Mouse (Mus musculus) lung, postnatal 0 days (tissue): ENCODE data around the gene Dqx1. TPM values are rescaled to one million over a fixed set of nuclear protein-coding genes. Genes with fewer than 3 reads are reported as not detected.
A peak's percentile ranks its signal among the peaks of the same experiment; 100 is the strongest.

Source experiments
- ATAC-seq: fragments of 200-750 bp; cut with Nextera tagmentation; 2 replicates; pipeline ENCODE4 v1.8.0; 2017; ENCODE audit warnings: moderate library complexity
- DNase-seq: peaks from one replicate; pipeline ENCODE4 v3.0.0-alpha.2; 2016; ENCODE audit warnings: low spot score
- H3K27ac ChIP-seq: fragments of 300-500 bp; sonication (generic); 2 replicates; pipeline ENCODE4 v1.5.1; 2014; ENCODE audit warnings: antibody characterized with exemption, mild to moderate bottlenecking, low read length, mixed read lengths
- H3K27me3 ChIP-seq: fragments of 300-500 bp; sonication (generic); replicated peaks from 2 replicates; pipeline ENCODE4 v1.6.1; 2014; ENCODE audit warnings: low read length, mixed read lengths; ENCODE audit not compliant: insufficient read depth
- H3K36me3 ChIP-seq: fragments of 300-500 bp; sonication (generic); 2 replicates; pipeline ENCODE4 v1.6.1; 2014; ENCODE audit warnings: low read length, mixed read lengths; ENCODE audit not compliant: insufficient read depth
- H3K4me1 ChIP-seq: fragments of 300-500 bp; sonication (generic); 2 replicates; pipeline ENCODE4 v1.6.1; 2014; ENCODE audit warnings: antibody characterized with exemption, low read depth, low read length, mixed read lengths; ENCODE audit not compliant: insufficient read depth
- H3K4me2 ChIP-seq: fragments of 300-500 bp; sonication (generic); replicated peaks from 2 replicates; pipeline ENCODE4 v1.6.1; 2014; ENCODE audit warnings: low read depth, mild to moderate bottlenecking, low read length, moderate library complexity, mixed read lengths
- H3K4me3 ChIP-seq: fragments of 300-500 bp; sonication (generic); 2 replicates; pipeline ENCODE4 v1.5.1; 2014; ENCODE audit warnings: low read depth, low read length
- H3K9ac ChIP-seq: fragments of 300-500 bp; sonication (generic); replicated peaks from 2 replicates; pipeline ENCODE4 v1.6.1; 2014; ENCODE audit warnings: low read depth, mild to moderate bottlenecking
- H3K9me3 ChIP-seq: fragments of 300-500 bp; sonication (generic); 2 replicates; pipeline ENCODE4 v1.6.1; 2016; ENCODE audit warnings: low read length, mixed read lengths
- CTCF ChIP-seq: IDR thresholded peaks from 2 replicates; pipeline ENCODE4 v1.5.1; 2016; ENCODE audit warnings: antibody characterized with exemption, mild to moderate bottlenecking
- EP300 ChIP-seq: IDR thresholded peaks from 2 replicates; pipeline ENCODE4 v1.6.1; 2016; ENCODE audit warnings: antibody characterized with exemption, mild to moderate bottlenecking, control low read depth
- WGBS: fragments of 180-500 bp; shearing (Covaris S2); extraction: QIAGEN DNeasy Blood & Tissue Kit; methylation state at CpG from one replicate; pipeline ENCODE4 v1.1.7; 2014; 5-methylcytosine and 5-hydroxymethylcytosine counted together
- polyA plus RNA-seq: library from polyadenylated mRNA; unstranded; fragments of >200 nt; fragmentation: Nextera tagmentation; extraction: Ambion mirVana; gene quantifications from 2 replicates; pipeline ENCODE4 v1.2.1, GENCODE M21; 2015

Dqx1 gene
- polyA plus RNA-seq, 1 experiment from 2014 or later: 1.9 TPM

- H3K27me3 ChIP-seq: no peaks in the 10 kb centered on the region
- no peaks in the 10 kb centered on the region for H3K36me3 ChIP-seq
- no peak overlapping the region for H3K27ac ChIP-seq
- no peaks in the 10 kb centered on the region for H3K9me3 ChIP-seq
- DNase-seq (peak; percentile 91), ATAC-seq (peak; percentile 82)
- peaks cover 3% of the 10 kb centered on the region for H3K4me1 ChIP-seq
- TF ChIP-seq EP300 (no peak), CTCF (no peak)
- no peak overlapping the region for H3K9ac ChIP-seq
- WGBS: 17% methylated on average over 24 of the region's 24 CpGs
- peak overlapping the region; percentile 49 for H3K4me2 ChIP-seq
- 0 out of 2 replicates have a peak overlapping the region, but pooled peaks have one; percentile 18 for H3K4me3 ChIP-seq
Measured at GRCm38 (mm10) chr6:83038496-83039012, 19.1 kb upstream of the Dqx1 start.

GRCm38 (mm10) chr6:83040601-83041000 lies 17.0 kb upstream of the Dqx1 start:
- Histone ChIP-seq H3K27ac (no peak overlapping the region), H3K27me3 (no peaks in the 10 kb centered on the region)

DNA sequence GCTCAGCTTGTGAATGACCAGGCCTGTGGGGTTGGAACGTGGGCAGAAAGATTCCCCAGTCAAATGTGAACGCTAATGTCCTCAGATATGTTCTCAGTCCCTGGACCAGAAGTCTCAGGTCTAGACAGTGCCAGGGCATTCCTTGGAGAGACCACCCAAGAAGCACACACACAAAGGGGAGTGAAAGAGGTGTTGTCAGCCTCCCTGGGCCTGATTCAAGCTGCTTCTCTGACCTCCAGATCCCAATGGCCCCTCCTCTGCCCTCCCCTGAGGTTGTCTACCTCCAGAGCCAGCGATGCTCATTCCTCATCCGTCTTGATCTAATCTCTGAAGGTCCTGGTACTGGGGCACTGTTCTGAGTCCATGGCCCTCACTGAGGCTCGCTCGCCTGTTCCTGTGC lies 14.1 kb upstream of the Dqx1 start:
- H3K27me3 ChIP-seq: no peaks in the 10 kb centered on the region
- no peaks in the 10 kb centered on the region for H3K4me1 ChIP-seq
- H3K4me2 ChIP-seq: no peak overlapping the region
- no peak overlapping the region for H3K9ac ChIP-seq
- 53% methylated on average over 6 of the region's 6 CpGs for WGBS
- no peak for DNase-seq
- ATAC-seq: no peak
- no peak overlapping the region for H3K4me3 ChIP-seq
- no peaks in the 10 kb centered on the region for H3K9me3 ChIP-seq
- TF ChIP-seq CTCF (no peak), EP300 (no peak)
- H3K36me3 ChIP-seq: no peaks in the 10 kb centered on the region
- H3K27ac ChIP-seq: no peak overlapping the region

More at GRCm38 (mm10) chr6:83040601-83041000, 17.0 kb upstream of the Dqx1 start:
- H3K36me3 ChIP-seq: no peaks in the 10 kb centered on the region
- ATAC-seq (no peak), DNase-seq (no peak)
- H3K9ac ChIP-seq: no peak overlapping the region
- H3K4me3 ChIP-seq: no peak overlapping the region
- no peaks in the 10 kb centered on the region; the same call in 1 of the 2 replicates for H3K4me1 ChIP-seq
- no peak for TF ChIP-seq CTCF
- no peak for TF ChIP-seq EP300
- no peaks in the 10 kb centered on the region for H3K9me3 ChIP-seq
- no peak overlapping the region for H3K4me2 ChIP-seq
- WGBS: 73% methylated on average over 5 of the region's 5 CpGs

GRCm38 (mm10) chr6:83043993-83044392 lies 13.7 kb upstream of the Dqx1 start:
- TF ChIP-seq CTCF (no peak), EP300 (no peak)
- Histone ChIP-seq H3K4me1 (no peaks in the 10 kb centered on the region), H3K27me3 (no peaks in the 10 kb centered on the region), H3K9me3 (no peaks in the 10 kb centered on the region), H3K27ac (no peak overlapping the region), H3K4me2 (no peak overlapping the region), H3K9ac (no peak overlapping the region), H3K4me3 (no peak overlapping the region), H3K36me3 (no peaks in the 10 kb centered on the region)
- DNase-seq (no peak), ATAC-seq (no peak)
- 83% methylated on average over 5 of the region's 5 CpGs for WGBS

GRCm38 (mm10) chr6:83044742-83045141 lies 12.9 kb upstream of the Dqx1 start:
- no peak for ATAC-seq
- no peaks in the 10 kb centered on the region for H3K27me3 ChIP-seq
- no peak overlapping the region for H3K27ac ChIP-seq

DNA sequence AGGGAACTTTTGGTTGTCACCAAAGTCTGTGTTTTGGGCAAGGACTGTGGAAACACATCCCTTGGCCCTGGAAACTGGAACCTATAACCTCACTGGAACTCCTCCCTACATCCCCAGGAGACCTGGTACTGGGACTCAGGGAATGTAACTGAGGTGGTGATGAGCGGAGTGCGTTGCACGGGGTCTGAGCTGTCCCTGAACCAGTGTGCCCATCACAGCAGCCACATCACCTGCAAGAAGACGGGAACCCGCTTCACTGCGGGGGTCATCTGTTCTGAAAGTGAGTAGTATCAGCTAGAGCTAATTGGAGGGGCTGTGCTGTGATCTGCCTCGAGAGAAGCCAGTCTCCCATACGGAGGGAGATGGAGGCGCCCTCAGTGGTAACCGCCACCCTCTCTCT lies 8.3 kb upstream of the Dqx1 start:
- Histone ChIP-seq H3K4me3 (no peak overlapping the region), H3K9ac (no peak overlapping the region), H3K4me1 (peaks cover 12% of the 10 kb centered on the region), H3K9me3 (no peaks in the 10 kb centered on the region), H3K27ac (no peak overlapping the region), H3K27me3 (no peaks in the 10 kb centered on the region), H3K4me2 (no peak overlapping the region), H3K36me3 (no peaks in the 10 kb centered on the region)
- TF ChIP-seq CTCF: no peak
- TF ChIP-seq EP300: no peak
- 69% methylated on average over 10 of the region's 10 CpGs for WGBS
- no peak for DNase-seq
- no peak for ATAC-seq

More at GRCm38 (mm10) chr6:83044742-83045141, 12.9 kb upstream of the Dqx1 start:
- DNase-seq: no peak
- Histone ChIP-seq H3K9ac (no peak overlapping the region), H3K4me1 (no peaks in the 10 kb centered on the region), H3K4me3 (no peak overlapping the region), H3K9me3 (no peaks in the 10 kb centered on the region), H3K36me3 (no peaks in the 10 kb centered on the region), H3K4me2 (no peak overlapping the region)
- WGBS: 67% methylated on average over 9 of the region's 9 CpGs
- TF ChIP-seq EP300: no peak
- no peak for TF ChIP-seq CTCF
